Mouse (Mus musculus) embryonic facial prominence, embryonic 10.5 days (tissue): ENCODE measurements around the gene Myl6. TPM values are rescaled to one million over a fixed set of nuclear protein-coding genes. Genes with fewer than 3 reads are reported as not detected.

Experiments used
- DNase-seq: peaks from one replicate; pipeline ENCODE4 v3.0.0-alpha.2; 2017; ENCODE audit warnings: low spot score
- H3K27ac ChIP-seq: fragments of 300-500 bp; sonication (generic); replicated peaks from 2 replicates; pipeline ENCODE4 v1.5.1; 2016; ENCODE audit warnings: mild to moderate bottlenecking
- H3K27me3 ChIP-seq: fragments of 300-500 bp; sonication (generic); replicated peaks from 2 replicates; pipeline ENCODE4 v1.6.1; 2016; ENCODE audit warnings: low read depth, mild to moderate bottlenecking; ENCODE audit not compliant: poor library complexity, severe bottlenecking
- H3K36me3 ChIP-seq: fragments of 300-500 bp; sonication (generic); replicated peaks from 2 replicates; pipeline ENCODE4 v1.6.1; 2016; ENCODE audit warnings: mild to moderate bottlenecking, moderate library complexity
- H3K4me1 ChIP-seq: fragments of 300-500 bp; sonication (generic); 2 replicates; pipeline ENCODE4 v1.6.1; 2016
- H3K4me3 ChIP-seq: fragments of 300-500 bp; sonication (generic); 2 replicates; pipeline ENCODE4 v1.5.1; 2016; ENCODE audit warnings: mild to moderate bottlenecking, moderate library complexity
- H3K9me3 ChIP-seq: fragments of 300-500 bp; sonication (generic); 2 replicates; pipeline ENCODE4 v1.6.1; 2016; ENCODE audit warnings: mild to moderate bottlenecking
- WGBS: fragments of 180-500 bp; shearing (Covaris S2); methylation state at CpG from one replicate; pipeline ENCODE4 v1.1.7; 2016; 5-methylcytosine and 5-hydroxymethylcytosine counted together
- polyA plus RNA-seq: library from polyadenylated mRNA; unstranded; fragments of >200 nt; fragmentation: Nextera tagmentation; extraction: Ambion mirVana; gene quantifications from 2 replicates; pipeline ENCODE4 v1.2.1, GENCODE M21; 2016

Gene Myl6
- polyA plus RNA-seq, 1 experiment from 2014 or later = 768 TPM

DNA sequence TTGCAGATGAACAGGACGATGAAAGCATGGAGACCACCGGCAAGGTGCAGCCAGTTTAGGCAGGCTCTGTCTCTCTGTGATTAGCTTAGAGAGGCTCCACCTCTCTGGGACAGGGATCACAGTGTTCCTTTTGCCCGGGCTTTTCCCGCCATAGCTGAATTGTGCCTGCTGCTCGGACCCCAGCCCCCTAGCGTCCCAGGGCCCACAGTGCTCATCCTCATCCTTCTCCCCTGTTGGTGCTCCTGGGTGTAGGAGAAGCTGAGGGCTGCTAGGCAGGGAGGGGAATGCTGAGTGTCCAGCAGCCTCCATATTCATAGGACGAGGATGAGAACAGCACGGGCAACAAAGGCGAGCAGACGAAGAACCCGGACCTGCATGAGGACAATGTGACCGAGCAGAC is 19.6 kb downstream of the Myl6 start:
- H3K27ac ChIP-seq = no peak overlapping the region
- no peaks in the 10 kb centered on the region for H3K27me3 ChIP-seq
- DNase-seq = no peak
- WGBS = 83% methylated on average over 12 of the region's 12 CpGs
- H3K4me3 ChIP-seq = peak overlapping the region; percentile 21; the same call in 1 of the 2 replicates
- H3K9me3 ChIP-seq = no peaks in the 10 kb centered on the region
- H3K36me3 ChIP-seq = peaks cover 100% of the 10 kb centered on the region
- H3K4me1 ChIP-seq = no peaks in the 10 kb centered on the region

GRCm38 (mm10) chr10:128460270-128460630 is 33.7 kb downstream of the Myl6 start:
- peaks cover 44% of the 10 kb centered on the region for H3K36me3 ChIP-seq
- DNase-seq = peak; percentile 16
- WGBS = 3% methylated on average over 5 of the region's 5 CpGs
- H3K4me3 ChIP-seq = peak overlapping the region; percentile 94
- H3K27me3 ChIP-seq = peaks cover 12% of the 10 kb centered on the region
- no peaks in the 10 kb centered on the region for H3K9me3 ChIP-seq
- H3K27ac ChIP-seq = peak overlapping the region; percentile 98
- H3K4me1 ChIP-seq = peaks cover 15% of the 10 kb centered on the region

DNA sequence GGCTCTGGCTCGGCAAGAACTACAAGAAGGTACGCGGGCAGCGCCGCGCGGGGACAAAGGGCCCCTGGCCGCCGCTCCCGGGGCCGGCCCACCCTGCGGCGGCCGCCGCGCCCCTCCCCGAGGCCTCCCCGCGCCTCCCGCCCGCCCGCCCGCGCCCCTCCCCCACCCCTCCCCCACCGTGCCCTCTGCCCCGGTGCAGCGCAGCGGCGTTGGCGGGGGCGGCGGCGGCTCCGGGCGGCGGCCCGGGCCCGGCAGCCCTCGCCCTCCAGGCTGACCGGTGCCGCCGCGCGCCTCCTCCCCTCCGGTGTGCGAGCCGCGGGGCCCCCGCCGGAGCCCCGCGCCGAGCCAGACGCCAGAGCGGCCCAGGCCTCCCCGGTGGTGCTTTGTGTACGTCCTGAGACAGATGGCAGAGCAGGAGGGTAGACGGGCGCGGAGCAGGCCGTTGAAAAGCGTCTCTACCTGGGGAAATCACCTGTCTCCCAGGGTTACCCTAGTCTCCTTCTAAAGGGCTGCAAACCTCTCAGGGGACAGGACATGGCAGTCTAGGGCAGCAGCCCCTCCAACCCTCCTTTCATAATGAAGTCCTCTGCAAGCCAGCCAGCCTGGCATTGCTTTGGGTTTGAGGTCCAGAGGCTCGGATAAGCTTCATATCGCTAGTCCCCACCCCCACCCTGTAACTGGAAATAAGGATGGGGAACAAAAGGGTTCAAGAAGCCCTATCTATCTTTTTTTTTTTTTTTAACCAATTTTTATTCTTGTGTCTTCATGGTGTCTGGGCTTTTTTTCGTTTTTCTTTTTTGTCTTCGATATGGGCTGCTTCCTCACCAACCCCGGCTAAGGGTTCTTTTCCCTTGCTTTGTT is 34.3 kb downstream of the Myl6 start:
- Histone ChIP-seq H3K36me3 (peaks cover 38% of the 10 kb centered on the region), H3K4me3 (peak overlapping the region; percentile 94), H3K4me1 (peaks cover 21% of the 10 kb centered on the region), H3K27ac (peak overlapping the region; percentile 98), H3K9me3 (no peaks in the 10 kb centered on the region), H3K27me3 (peaks cover 12% of the 10 kb centered on the region)
- 1% methylated on average over 67 of the region's 67 CpGs for WGBS
- DNase-seq = peak; percentile 67

DNA sequence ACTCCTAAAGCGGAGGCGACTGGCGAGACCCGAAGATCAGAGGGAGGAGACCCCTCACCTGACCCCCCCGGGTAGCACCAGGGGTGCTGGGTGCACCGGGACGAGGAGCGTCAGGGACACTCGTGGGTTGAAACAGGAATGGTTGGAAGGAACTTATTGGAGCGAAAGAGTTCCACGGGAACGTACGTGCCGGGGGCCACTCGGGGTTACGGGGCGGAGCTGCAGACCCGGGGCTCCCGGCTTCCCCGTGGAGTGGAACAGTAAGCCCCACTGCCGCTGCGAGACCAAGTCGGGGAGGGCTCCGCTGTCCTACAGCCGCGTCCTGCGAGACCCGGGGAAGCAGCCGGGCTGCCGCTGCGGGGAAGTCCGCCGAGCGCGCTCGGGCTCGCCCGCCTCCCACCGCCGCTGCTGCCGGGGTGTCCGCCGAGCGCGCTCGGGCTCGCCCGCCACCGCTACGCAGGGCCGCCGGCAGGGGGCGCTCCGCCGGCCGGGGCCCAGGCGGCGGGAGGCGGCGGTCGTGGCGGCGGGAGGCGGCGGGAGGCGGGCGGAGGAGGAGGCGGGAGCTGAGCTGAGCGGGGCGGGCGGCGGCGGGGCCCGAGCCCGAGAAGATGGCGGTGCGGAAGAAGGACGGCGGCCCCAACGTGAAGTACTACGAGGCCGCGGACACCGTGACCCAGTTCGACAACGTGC is 35.1 kb downstream of the Myl6 start, which contains the start of gene Smarcc2:
TSS of gene Smarcc2 (plus strand) at position 530 of the 690 bp plus-strand sequence.
- Histone ChIP-seq H3K9me3 (no peaks in the 10 kb centered on the region), H3K4me1 (peaks cover 22% of the 10 kb centered on the region), H3K36me3 (peaks cover 30% of the 10 kb centered on the region), H3K4me3 (peak within 1 kb of the TSS; percentile 94), H3K27ac (peak within 1 kb of the TSS; percentile 98), H3K27me3 (peaks cover 12% of the 10 kb centered on the region)
- WGBS = under 1% methylated on average over 86 of the region's 86 CpGs
- DNase-seq = peak; percentile 90

DNA sequence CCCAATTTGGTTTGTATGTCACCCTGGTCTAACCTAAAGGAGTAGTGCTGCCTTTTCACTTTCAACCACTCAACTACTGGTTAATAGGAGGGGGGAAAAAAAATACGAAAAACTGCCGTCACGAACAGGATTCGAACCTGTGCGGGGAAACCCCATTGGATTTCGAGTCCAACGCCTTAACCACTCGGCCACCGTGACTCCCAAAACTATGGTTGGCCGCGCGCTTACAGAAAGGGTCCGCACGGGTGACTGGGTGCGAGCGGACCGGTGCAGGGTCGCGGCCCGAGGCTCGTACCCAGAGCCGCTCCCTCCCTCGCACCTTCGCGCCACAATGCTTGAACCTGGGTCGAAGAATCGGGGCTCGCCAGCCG is 35.6 kb downstream of the Myl6 start:
- peak; percentile 94 for DNase-seq
- WGBS = under 1% methylated on average over 29 of the region's 29 CpGs

DNA sequence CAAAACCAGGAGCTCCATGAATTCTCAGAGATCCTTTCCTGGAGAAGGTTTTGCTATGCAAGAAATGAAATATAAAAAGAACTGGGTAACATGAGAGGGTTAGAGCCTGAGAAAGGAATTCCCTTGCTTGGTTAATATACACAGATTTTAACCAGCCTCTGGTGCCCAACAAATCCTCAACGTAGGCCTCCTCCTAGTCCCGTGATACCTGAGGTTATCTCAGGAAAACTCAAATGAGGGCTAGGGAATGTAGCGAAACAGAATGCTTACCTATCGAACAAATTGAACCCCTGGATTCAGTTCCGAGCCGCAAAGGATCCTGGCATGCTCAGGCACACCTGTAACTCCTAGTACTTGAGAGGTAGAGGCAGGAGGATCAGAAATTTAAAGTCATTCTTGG is 36.3 kb downstream of the Myl6 start:
- 83% methylated on average over 6 of the region's 6 CpGs for WGBS
- peak overlapping the region; percentile 94 for H3K4me3 ChIP-seq

More for the DNA sequence above, 35.6 kb downstream of the Myl6 start:
- Histone ChIP-seq H3K27me3 (peaks cover 12% of the 10 kb centered on the region), H3K4me3 (peak overlapping the region; percentile 94), H3K9me3 (no peaks in the 10 kb centered on the region), H3K27ac (peak overlapping the region; percentile 98), H3K4me1 (peaks cover 22% of the 10 kb centered on the region), H3K36me3 (peaks cover 25% of the 10 kb centered on the region)

GRCm38 (mm10) chr10:128455280-128455679 is 38.7 kb downstream of the Myl6 start:
- peaks cover 12% of the 10 kb centered on the region for H3K27me3 ChIP-seq
- peaks cover 12% of the 10 kb centered on the region for H3K4me1 ChIP-seq
- no peaks in the 10 kb centered on the region for H3K36me3 ChIP-seq
- no peaks in the 10 kb centered on the region for H3K9me3 ChIP-seq
- H3K4me3 ChIP-seq = peak overlapping the region; percentile 33; the same call in 1 of the 2 replicates
- DNase-seq = peak; percentile 80
- peak overlapping the region; percentile 59; the same call in 1 of the 2 replicates for H3K27ac ChIP-seq
- WGBS = 4% methylated on average over 6 of the region's 6 CpGs

More for the DNA sequence above, 36.3 kb downstream of the Myl6 start:
- H3K27ac ChIP-seq = no peak overlapping the region
- H3K36me3 ChIP-seq = peaks cover 18% of the 10 kb centered on the region
- DNase-seq = no peak
- H3K27me3 ChIP-seq = peaks cover 12% of the 10 kb centered on the region
- no peaks in the 10 kb centered on the region for H3K9me3 ChIP-seq
- peaks cover 22% of the 10 kb centered on the region for H3K4me1 ChIP-seq

- Histone ChIP-seq H3K4me1 (peaks cover 7% of the 10 kb centered on the region; the same call in 1 of the 2 replicates), H3K4me3 (no peak overlapping the region), H3K9me3 (no peaks in the 10 kb centered on the region), H3K36me3 (no peaks in the 10 kb centered on the region), H3K27me3 (peaks cover 12% of the 10 kb centered on the region), H3K27ac (peak overlapping the region; percentile 59; the same call in 1 of the 2 replicates)
- no peak for DNase-seq
- WGBS = 78% methylated on average over 3 of the region's 3 CpGs
These were observed 39.5 kb downstream of the Myl6 start for GRCm38 (mm10) chr10:128454471-128454870.

- DNase-seq = no peak
- Histone ChIP-seq H3K27me3 (no peaks in the 10 kb centered on the region), H3K9me3 (no peaks in the 10 kb centered on the region), H3K4me3 (no peak overlapping the region), H3K27ac (no peak overlapping the region), H3K4me1 (peaks cover 7% of the 10 kb centered on the region; the same call in 1 of the 2 replicates), H3K36me3 (no peaks in the 10 kb centered on the region)
- WGBS = 87% methylated on average over 6 of the region's 6 CpGs
These were observed 42.9 kb downstream of the Myl6 start for GRCm38 (mm10) chr10:128451014-128451413.

DNA sequence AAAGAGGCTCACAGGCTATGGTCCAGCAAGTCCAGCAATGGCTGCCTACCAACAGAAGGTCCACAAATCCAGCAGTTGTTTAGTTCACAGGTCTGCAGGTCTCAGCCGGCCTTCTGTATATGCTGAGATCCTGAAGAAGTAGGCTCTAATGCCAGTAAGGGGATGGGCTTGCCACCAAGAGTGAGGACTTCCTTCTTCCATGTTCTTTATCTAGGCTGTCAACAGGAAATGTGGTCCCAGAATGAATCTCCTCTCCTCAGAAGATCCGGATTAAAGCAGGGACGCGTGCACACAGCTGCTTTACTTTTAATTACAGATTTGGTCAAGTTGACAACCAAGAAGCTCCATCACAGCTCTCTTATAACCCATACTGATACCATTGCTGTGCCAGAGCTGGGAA is 48.5 kb downstream of the Myl6 start:
- Histone ChIP-seq H3K27me3 (no peaks in the 10 kb centered on the region), H3K4me1 (0 out of 2 replicates have a peak, but pooled peaks cover 3% of the 10 kb centered on the region), H3K36me3 (peaks cover 19% of the 10 kb centered on the region), H3K4me3 (no peak overlapping the region), H3K9me3 (no peaks in the 10 kb centered on the region), H3K27ac (no peak overlapping the region)
- 85% methylated on average over 4 of the region's 4 CpGs for WGBS
- no peak for DNase-seq

DNA sequence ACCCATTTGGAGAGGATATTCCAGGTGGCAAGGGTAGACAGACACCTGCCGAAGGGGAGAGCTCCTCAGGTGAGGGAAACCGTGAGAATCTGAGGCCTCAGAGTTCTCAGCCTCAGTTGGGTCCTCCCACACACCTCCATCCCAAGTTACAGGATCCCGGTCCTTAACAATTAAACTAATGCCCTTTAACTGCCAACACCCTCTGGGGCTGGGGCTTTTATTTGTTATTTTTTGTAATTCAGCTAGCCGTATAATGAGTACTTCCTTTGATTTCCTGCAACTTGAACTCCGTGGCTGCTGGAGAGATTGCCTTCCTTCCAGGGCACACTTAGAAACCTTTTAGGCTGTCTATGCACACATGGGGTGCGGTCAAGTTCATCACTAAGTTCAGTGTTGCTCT is 49.6 kb downstream of the Myl6 start:
- WGBS = 70% methylated on average over 6 of the region's 6 CpGs
- Histone ChIP-seq H3K4me3 (no peak overlapping the region), H3K36me3 (peaks cover 29% of the 10 kb centered on the region), H3K27ac (no peak overlapping the region), H3K27me3 (no peaks in the 10 kb centered on the region), H3K9me3 (no peaks in the 10 kb centered on the region), H3K4me1 (0 out of 2 replicates have a peak, but pooled peaks cover 3% of the 10 kb centered on the region)
- no peak for DNase-seq

DNA sequence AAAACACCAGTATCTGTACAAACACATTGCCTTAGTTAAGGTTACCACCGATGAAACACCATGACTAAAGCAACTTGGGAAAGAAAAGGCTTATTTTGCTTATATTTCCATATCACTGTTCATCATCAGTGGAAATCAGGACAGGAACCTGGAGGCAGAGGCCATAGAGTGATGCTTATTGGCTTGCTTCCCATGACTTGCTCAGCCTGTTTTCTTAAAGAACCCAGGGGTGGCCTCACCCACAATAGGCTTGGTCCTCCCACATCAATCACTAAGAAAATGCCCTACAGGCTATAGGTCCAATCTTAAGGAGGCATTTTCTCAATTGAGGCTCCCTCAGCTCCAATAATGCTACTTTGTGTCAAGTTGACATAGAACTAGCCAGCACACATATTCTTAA is 51.2 kb downstream of the Myl6 start:
- no peaks in the 10 kb centered on the region for H3K9me3 ChIP-seq
- 88% methylated on average over 1 of the region's 1 CpGs for WGBS

More for the DNA sequence above, 51.2 kb downstream of the Myl6 start:
- Histone ChIP-seq H3K27ac (no peak overlapping the region), H3K4me1 (0 out of 2 replicates have a peak, but pooled peaks cover 3% of the 10 kb centered on the region), H3K4me3 (no peak overlapping the region), H3K27me3 (no peaks in the 10 kb centered on the region), H3K36me3 (peaks cover 46% of the 10 kb centered on the region)
- DNase-seq = no peak
